Mouse (Mus musculus) olfactory bulb, adult 2 months (tissue): ENCODE results near the gene Has3. TPM values are rescaled to one million over a fixed set of nuclear protein-coding genes. Genes with fewer than 3 reads are reported as not detected.

Experiments
- H3K27ac ChIP-seq: fragments of 200-500 bp; 2 replicates; pipeline ENCODE4 v1.5.1; 2012; ENCODE audit warnings: low read depth, low read length; ENCODE audit not compliant: insufficient read depth
- H3K4me1 ChIP-seq: fragments of 200-500 bp; 2 replicates; pipeline ENCODE4 v1.6.1; 2012; ENCODE audit warnings: low read length; ENCODE audit not compliant: control insufficient read depth, insufficient read depth
- H3K4me3 ChIP-seq: fragments of 200-500 bp; 2 replicates; pipeline ENCODE4 v1.5.1; 2012; ENCODE audit warnings: mild to moderate bottlenecking, low read depth, low read length, moderate library complexity; ENCODE audit not compliant: insufficient read depth
- CTCF ChIP-seq: fragments of 200-500 bp; IDR thresholded peaks from 2 replicates; pipeline ENCODE4 v1.5.1; 2012; ENCODE audit warnings: low read depth, mild to moderate bottlenecking, low read length, moderate library complexity; ENCODE audit not compliant: insufficient read depth
- POLR2A ChIP-seq: fragments of 200-500 bp; IDR thresholded peaks from 2 replicates; pipeline ENCODE4 v1.6.1; 2012; ENCODE audit warnings: mild to moderate bottlenecking, low read depth, low read length, moderate library complexity; ENCODE audit not compliant: insufficient read depth
- WGBS: fragments of 180-500 bp; shearing (Covaris S2); methylation state at CpG from one replicate; pipeline ENCODE4 v1.1.7; 2018; 5-methylcytosine and 5-hydroxymethylcytosine counted together
- polyA plus RNA-seq: library from polyadenylated mRNA; stranded (reverse); fragments of >200 nt; gene quantifications from 2 replicates; pipeline ENCODE4 v1.2.4, GENCODE M21; 2012; ENCODE audit warnings: low replicate concordance; ENCODE audit not compliant: missing spikeins, insufficient read depth, insufficient read length

The Has3 gene
- polyA plus RNA-seq, result not detected in 2 replicates

DNA sequence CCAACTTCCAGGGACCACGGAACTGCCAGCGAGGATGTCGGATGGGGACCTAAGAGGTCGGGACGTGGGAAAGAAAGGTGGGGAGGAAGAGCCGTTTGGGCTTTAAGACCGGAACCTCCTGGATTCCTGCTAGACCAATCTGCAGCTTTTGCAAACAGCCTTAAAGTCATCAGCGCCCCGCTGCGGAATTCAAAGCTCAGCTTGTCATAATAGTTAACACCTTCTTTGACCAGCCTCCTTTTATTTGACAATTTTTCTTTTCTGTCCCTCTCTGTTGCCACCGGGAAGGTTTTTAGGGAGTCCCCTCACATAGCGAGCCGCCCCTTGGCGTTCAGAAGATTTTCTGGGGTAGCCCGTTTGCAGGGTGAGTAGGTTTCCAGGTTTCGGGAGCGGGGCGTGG lies at the start of gene Has3:
Has3 (plus strand) TSS at position 192 of the 400 bp plus-strand sequence.
- TF ChIP-seq POLR2A (no peak), CTCF (no peak)
- peak within 1 kb of the TSS; percentile 54 for H3K4me3 ChIP-seq
- H3K27ac ChIP-seq, result no peak within 1 kb of the TSS
- peaks cover 25% of the 10 kb centered on the region for H3K4me1 ChIP-seq
- WGBS, result 8% methylated on average over 18 of the region's 18 CpGs

DNA sequence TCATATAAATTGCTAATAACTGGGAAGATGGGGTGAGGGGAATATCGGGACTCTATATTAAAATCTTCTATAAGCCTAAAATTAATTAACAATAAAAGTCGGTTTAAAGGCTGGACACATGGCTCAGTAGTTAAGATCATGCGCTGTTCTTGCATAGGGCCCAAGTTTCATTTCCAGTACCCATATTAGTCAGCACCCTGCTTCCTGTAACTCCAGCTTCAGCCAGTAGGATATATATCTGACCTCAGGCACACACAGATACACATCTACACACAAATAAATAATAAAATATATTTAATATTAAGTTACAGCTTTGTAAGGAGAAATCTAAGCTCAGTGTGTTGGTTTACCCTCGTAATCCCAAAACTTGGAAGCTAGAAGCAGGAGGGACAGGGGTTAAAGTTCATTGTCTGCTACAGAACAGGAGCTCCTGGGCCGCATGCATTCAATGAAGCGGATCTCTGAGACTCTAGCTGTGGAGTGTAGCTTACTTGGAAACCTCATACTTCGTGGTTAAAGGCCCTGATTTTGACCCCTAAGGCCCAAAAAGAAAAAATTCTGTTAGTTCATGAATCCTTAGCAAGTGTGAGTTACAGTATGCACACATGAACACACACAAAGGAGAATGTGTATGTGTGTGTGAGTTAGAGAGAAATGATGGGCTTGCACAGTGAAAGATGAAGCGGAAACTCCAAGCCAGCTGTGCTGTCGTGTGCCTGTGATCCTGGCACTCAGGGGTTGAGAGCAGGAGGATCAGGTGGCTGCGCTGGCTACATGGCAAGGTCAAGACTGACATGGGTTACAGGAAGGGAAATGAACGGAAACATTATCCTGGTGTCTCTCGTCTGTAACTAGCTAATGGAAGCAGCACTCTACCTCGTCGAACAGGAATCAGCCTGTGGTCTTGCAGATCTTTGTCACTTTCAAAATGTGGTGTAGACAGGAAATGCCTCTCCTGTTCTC lies 49.2 kb upstream of the Has3 start:
- TF ChIP-seq CTCF, result no peak
- TF ChIP-seq POLR2A, result no peak
- Histone ChIP-seq H3K27ac (no peak overlapping the region), H3K4me1 (peaks cover 2% of the 10 kb centered on the region; the same call in 1 of the 2 replicates), H3K4me3 (no peak overlapping the region)
- 92% methylated on average over 14 of the region's 14 CpGs for WGBS

DNA sequence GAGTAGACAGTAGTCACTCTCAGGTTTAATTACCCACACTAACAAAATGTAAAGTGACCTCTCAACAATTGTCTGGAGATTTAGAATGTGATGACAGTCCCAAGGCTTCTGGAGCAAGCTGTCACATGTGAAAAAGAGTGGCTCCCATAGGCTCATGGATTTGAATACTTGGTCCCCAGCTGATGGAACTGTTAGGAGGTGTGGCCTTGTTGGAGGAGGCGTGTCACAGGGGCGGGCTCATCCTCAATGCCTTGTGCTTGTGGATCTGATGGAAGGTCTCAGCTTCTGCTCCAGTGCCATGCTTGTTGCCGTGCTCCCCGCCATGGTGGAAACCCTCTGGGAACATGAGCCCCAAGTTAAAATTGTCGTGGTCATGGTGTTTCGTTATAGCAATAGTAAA lies 41.1 kb upstream of the Has3 start:
- H3K4me1 ChIP-seq, result no peaks in the 10 kb centered on the region
- no peak for TF ChIP-seq CTCF
- TF ChIP-seq POLR2A, result no peak
- H3K27ac ChIP-seq, result no peak overlapping the region
- WGBS, result 90% methylated on average over 6 of the region's 6 CpGs
- no peak overlapping the region for H3K4me3 ChIP-seq

DNA sequence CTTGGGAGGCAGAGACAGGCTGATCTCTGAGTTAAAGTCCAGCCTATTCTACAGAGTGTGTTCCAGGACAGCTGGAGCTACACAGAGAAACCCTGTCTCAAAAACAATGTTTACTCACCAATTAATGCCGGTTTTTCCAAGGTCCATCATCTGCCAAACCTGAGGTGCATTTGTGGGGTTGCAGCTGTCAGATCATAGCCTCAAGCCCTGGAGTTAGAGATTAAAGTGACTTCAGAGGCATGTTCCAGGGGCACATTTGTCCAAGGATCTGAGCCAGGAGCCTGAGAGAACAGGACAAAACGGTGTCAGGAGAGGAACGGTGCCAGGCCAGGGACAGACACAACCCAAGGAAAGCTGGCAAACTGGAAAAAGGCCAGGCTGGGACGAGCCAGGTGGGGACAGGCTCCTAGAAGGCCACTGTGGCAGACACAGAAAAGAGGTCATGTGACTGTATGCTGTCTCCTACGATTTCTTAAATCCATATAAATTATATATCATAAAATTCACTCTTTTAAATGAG lies 40.5 kb upstream of the Has3 start:
- H3K4me3 ChIP-seq, result no peak overlapping the region
- WGBS, result 83% methylated on average over 5 of the region's 5 CpGs
- no peaks in the 10 kb centered on the region for H3K4me1 ChIP-seq

DNA sequence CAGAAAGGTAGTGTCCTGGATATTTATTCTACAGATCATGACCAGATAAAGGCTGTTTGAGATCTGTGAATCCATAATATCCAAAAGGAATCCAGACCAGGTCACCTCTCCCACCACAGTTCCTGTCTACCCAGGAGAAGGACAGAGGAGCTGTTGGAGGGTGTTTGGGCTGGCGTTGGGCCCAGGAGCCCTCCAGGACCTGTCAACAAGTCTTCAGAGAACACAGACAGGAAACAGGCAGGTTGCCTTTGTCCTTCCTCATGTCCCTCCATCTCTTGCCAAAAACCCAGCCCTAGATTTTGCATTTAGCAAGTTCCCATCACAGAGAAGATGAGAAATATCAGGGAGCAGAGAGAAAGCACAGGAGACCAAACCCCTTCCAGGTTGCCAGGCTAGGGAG lies 35.1 kb upstream of the Has3 start:
- H3K4me3 ChIP-seq, result no peak overlapping the region
- no peak overlapping the region for H3K27ac ChIP-seq
- peaks cover 9% of the 10 kb centered on the region for H3K4me1 ChIP-seq
- no peak for TF ChIP-seq POLR2A
- TF ChIP-seq CTCF, result no peak
- 79% methylated on average over 1 of the region's 1 CpGs for WGBS

More for the DNA sequence above, 40.5 kb upstream of the Has3 start:
- TF ChIP-seq CTCF (no peak), POLR2A (no peak)
- no peak overlapping the region for H3K27ac ChIP-seq

DNA sequence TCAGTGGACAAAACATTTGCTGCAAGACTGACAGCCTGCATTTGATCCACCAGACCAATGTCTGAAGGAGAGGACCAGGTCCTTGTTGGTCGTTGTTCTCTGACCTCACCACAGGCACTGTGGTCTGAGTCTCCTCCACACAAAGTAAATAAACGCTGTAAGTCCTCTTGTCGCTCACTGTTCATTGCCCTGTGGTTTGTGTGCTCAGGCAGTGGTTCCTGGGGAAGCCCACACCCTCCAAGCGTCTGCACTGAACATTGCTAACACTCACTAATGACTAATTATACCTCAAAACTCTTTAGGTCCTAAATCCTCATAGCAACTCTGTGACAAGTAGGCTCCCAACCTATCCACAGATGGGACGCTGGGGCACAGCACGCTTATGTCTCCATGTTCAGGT lies 33.5 kb upstream of the Has3 start:
- peaks cover 13% of the 10 kb centered on the region for H3K4me1 ChIP-seq
- WGBS, result 94% methylated on average over 6 of the region's 6 CpGs
- H3K27ac ChIP-seq, result no peak overlapping the region
- no peak for TF ChIP-seq POLR2A
- TF ChIP-seq CTCF, result no peak
- H3K4me3 ChIP-seq, result no peak overlapping the region

DNA sequence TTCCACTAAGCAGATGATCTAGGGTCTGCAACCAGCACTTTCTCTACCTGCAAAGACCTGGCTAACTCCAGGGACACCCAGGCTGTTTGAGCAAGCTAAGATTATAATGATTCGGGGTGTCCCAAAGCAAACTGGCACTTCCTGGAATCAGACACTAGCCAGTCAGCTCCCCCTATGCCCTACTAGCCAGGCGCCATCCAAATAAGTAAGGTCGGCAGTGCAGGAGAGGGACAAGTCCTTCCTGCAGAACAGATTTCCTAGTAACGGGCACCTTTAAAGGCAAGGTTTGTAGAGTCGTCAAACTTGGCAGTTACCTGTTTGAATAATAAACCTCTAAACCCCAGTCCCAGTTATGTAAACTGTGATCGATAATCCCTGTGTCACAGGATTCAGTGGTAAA lies 31.2 kb upstream of the Has3 start:
- no peak for TF ChIP-seq CTCF
- TF ChIP-seq POLR2A, result no peak
- peak overlapping the region; percentile 37 for H3K27ac ChIP-seq
- H3K4me3 ChIP-seq, result no peak overlapping the region
- peaks cover 13% of the 10 kb centered on the region for H3K4me1 ChIP-seq
- WGBS, result 80% methylated on average over 6 of the region's 6 CpGs

DNA sequence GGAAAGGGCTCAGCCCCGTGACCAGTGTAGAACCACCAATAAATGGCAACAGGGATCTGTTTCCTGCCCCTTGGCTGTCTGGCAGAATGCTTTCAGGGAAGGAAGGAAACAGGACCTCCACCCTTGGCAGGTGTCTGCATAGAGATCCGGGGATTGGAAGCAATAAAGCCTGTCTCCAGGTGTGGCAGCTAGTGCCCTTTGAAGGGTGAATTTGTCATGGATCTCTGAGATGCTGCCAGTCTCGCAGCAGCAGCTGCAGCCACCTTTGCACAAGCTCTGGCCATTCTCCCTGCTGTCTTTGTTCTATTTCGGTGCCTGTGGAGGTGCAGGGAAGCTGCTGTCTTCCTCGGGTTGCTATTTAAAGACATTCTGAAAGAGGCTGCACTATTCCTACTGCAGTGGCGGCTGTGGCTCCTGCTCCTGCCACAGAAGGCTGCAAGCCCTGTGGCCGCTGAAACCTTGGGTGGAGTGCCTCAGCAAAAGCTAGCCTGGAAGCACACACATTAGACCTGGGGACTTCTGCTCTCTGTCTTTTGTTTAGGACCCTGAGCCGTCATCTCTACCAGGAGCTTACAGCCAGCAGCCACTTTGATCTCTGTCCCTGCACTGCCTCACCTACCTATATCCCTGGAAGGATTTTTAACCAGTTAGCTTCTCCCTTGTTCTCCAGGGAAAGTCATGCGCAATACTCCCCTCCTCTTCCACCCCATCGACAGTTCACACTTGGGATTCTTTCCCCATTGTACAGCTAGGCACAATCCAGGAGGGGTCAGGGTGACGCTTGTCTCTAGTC lies 30.6 kb upstream of the Has3 start:
- TF ChIP-seq POLR2A (no peak), CTCF (no peak)
- WGBS, result 26% methylated on average over 11 of the region's 11 CpGs
- peaks cover 13% of the 10 kb centered on the region for H3K4me1 ChIP-seq
- no peak overlapping the region for H3K4me3 ChIP-seq
- peak overlapping the region; percentile 37 for H3K27ac ChIP-seq

DNA sequence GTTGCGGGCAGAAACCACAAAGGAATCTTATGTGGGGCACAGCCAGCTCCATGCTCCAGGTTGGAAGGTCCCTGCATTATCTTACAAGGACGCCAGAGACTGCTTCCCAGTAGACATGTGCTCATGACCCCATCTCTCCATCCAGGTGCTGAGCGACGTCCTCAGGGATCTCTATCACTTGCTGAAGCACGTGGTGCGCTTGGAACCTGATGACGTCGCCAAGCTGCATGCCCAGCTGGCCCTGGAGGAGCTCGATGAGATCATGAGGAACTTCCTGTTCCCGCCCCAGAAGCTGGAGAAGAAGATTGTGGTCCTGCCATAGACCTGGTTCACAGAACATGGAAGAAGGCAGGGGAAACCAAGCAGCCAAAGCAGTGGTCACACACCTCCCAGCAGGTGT lies 20.0 kb upstream of the Has3 start:
- Histone ChIP-seq H3K27ac (no peak overlapping the region), H3K4me3 (no peak overlapping the region), H3K4me1 (no peaks in the 10 kb centered on the region)
- 91% methylated on average over 10 of the region's 10 CpGs for WGBS
- TF ChIP-seq CTCF, result no peak
- TF ChIP-seq POLR2A, result no peak
